Mouse (Mus musculus): ENCODE measurements around the gene Ywhag. TPM values are rescaled to one million over a fixed set of nuclear protein-coding genes. Genes with fewer than 3 reads are reported as not detected.

Ywhag gene
- polyA plus RNA-seq, 1 experiment = 493 TPM

- TF ChIP-seq CTCF (IDR thresholded peaks at IDR 0.05; ENCODE audit: borderline replicate concordance, insufficient read depth, low read depth, low read length) (no peak), POLR2A (IDR thresholded peaks at IDR 0.05; ENCODE audit: borderline replicate concordance, insufficient read depth, low read length) (no peak)
- WGBS = 58% methylated on average over 6 of the region's 6 CpGs
- H3K4me3 ChIP-seq (replicated peaks; ENCODE audit: insufficient read depth, low read depth, low read length) = no peak overlapping the region
- no peaks in the 10 kb centered on the region for H3K27me3 ChIP-seq (ENCODE audit: control insufficient read depth, insufficient read depth, low read length)
- DNase-seq = no peak
- H3K27ac ChIP-seq (ENCODE audit: insufficient read depth, low read length) = no peak overlapping the region
- peaks cover 4% of the 10 kb centered on the region; the same call in 1 of the 2 replicates for H3K4me1 ChIP-seq (ENCODE audit: control insufficient read depth, insufficient read depth, low read length)
Measured at GRCm38 (mm10) chr5:135970247-135970646, 35.8 kb upstream of the Ywhag start.

- DNase-seq = peak in 1 of 2 experiments; percentile 53
- H3K27me3 ChIP-seq (ENCODE audit: control insufficient read depth, insufficient read depth, low read length) = no peaks in the 10 kb centered on the region
- H3K27ac ChIP-seq (ENCODE audit: insufficient read depth, low read length) = no peak overlapping the region
- 62% methylated on average over 1 of the region's 1 CpGs for WGBS
- TF ChIP-seq CTCF (IDR thresholded peaks at IDR 0.05; ENCODE audit: borderline replicate concordance, insufficient read depth, low read depth, low read length) (0 out of 2 replicates have a peak, but pooled peaks have one; percentile 26), POLR2A (IDR thresholded peaks at IDR 0.05; ENCODE audit: borderline replicate concordance, insufficient read depth, low read length) (no peak)
- peaks cover 4% of the 10 kb centered on the region; the same call in 1 of the 2 replicates for H3K4me1 ChIP-seq (ENCODE audit: control insufficient read depth, insufficient read depth, low read length)
- H3K4me3 ChIP-seq (replicated peaks; ENCODE audit: insufficient read depth, low read depth, low read length) = no peak overlapping the region
Measured at GRCm38 (mm10) chr5:135968781-135969180, 34.4 kb upstream of the Ywhag start.

- DNase-seq = no peak
- Histone ChIP-seq H3K27me3 (ENCODE audit: control insufficient read depth, insufficient read depth, low read length) (no peaks in the 10 kb centered on the region), H3K27ac (ENCODE audit: insufficient read depth, low read length) (no peak overlapping the region), H3K4me1 (ENCODE audit: control insufficient read depth, insufficient read depth, low read length) (peaks cover 4% of the 10 kb centered on the region; the same call in 1 of the 2 replicates), H3K4me3 (replicated peaks; ENCODE audit: insufficient read depth, low read depth, low read length) (no peak overlapping the region)
- TF ChIP-seq POLR2A (IDR thresholded peaks at IDR 0.05; ENCODE audit: borderline replicate concordance, insufficient read depth, low read length) (no peak), CTCF (IDR thresholded peaks at IDR 0.05; ENCODE audit: borderline replicate concordance, insufficient read depth, low read depth, low read length) (peak; percentile 32; the same call in 1 of the 2 replicates)
- 64% methylated on average over 9 of the region's 9 CpGs for whole genome bisulfite sequencing
Measured at GRCm38 (mm10) chr5:135966866-135967265, 32.5 kb upstream of the Ywhag start.

GRCm38 (mm10) chr5:135965501-135965930 lies 31.1 kb upstream of the Ywhag start:
- peak; percentile 47 to 50 for DNase-seq
- TF ChIP-seq CTCF (IDR thresholded peaks at IDR 0.05; ENCODE audit: borderline replicate concordance, insufficient read depth, low read depth, low read length) (peak; percentile 26; the same call in 1 of the 2 replicates), POLR2A (IDR thresholded peaks at IDR 0.05; ENCODE audit: borderline replicate concordance, insufficient read depth, low read length) (no peak)
- Histone ChIP-seq H3K4me3 (replicated peaks; ENCODE audit: insufficient read depth, low read depth, low read length) (peak overlapping the region; percentile 30), H3K27me3 (ENCODE audit: control insufficient read depth, insufficient read depth, low read length) (no peaks in the 10 kb centered on the region), H3K4me1 (ENCODE audit: control insufficient read depth, insufficient read depth, low read length) (peaks cover 4% of the 10 kb centered on the region; the same call in 1 of the 2 replicates), H3K27ac (ENCODE audit: insufficient read depth, low read length) (no peak overlapping the region)
- WGBS = 11% methylated on average over 24 of the region's 24 CpGs

GRCm38 (mm10) chr5:135963280-135963627 lies 28.8 kb upstream of the Ywhag start:
- H3K4me3 ChIP-seq (replicated peaks; ENCODE audit: insufficient read depth, low read depth, low read length) = peak overlapping the region; percentile 76
- H3K4me1 ChIP-seq (ENCODE audit: control insufficient read depth, insufficient read depth, low read length) = peaks cover 4% of the 10 kb centered on the region; the same call in 1 of the 2 replicates
- DNase-seq = no peak
- WGBS = 6% methylated on average over 6 of the region's 6 CpGs
- TF ChIP-seq POLR2A (IDR thresholded peaks at IDR 0.05; ENCODE audit: borderline replicate concordance, insufficient read depth, low read length) = no peak
- no peak for TF ChIP-seq CTCF (IDR thresholded peaks at IDR 0.05; ENCODE audit: borderline replicate concordance, insufficient read depth, low read depth, low read length)
- H3K27ac ChIP-seq (ENCODE audit: insufficient read depth, low read length) = peak overlapping the region; percentile 89
- no peaks in the 10 kb centered on the region for H3K27me3 ChIP-seq (ENCODE audit: control insufficient read depth, insufficient read depth, low read length)

GRCm38 (mm10) chr5:135962492-135963279 lies 28.3 kb upstream of the Ywhag start:
- H3K4me1 ChIP-seq (ENCODE audit: control insufficient read depth, insufficient read depth, low read length) = peaks cover 4% of the 10 kb centered on the region; the same call in 1 of the 2 replicates
- H3K27me3 ChIP-seq (ENCODE audit: control insufficient read depth, insufficient read depth, low read length) = no peaks in the 10 kb centered on the region
- under 1% methylated on average over 64 of the region's 64 CpGs for WGBS
- DNase-seq = peak; percentile 98
- peak overlapping the region; percentile 89 for H3K27ac ChIP-seq (ENCODE audit: insufficient read depth, low read length)
- peak; percentile 96 for TF ChIP-seq POLR2A (IDR thresholded peaks at IDR 0.05; ENCODE audit: borderline replicate concordance, insufficient read depth, low read length)
- TF ChIP-seq CTCF (IDR thresholded peaks at IDR 0.05; ENCODE audit: borderline replicate concordance, insufficient read depth, low read depth, low read length) = no peak
- peak overlapping the region; percentile 76 for H3K4me3 ChIP-seq (replicated peaks; ENCODE audit: insufficient read depth, low read depth, low read length)

GRCm38 (mm10) chr5:135962125-135962491 lies 27.7 kb upstream of the Ywhag start:
- no peak for DNase-seq
- H3K27ac ChIP-seq (ENCODE audit: insufficient read depth, low read length) = peak overlapping the region; percentile 83
- peak overlapping the region; percentile 76 for H3K4me3 ChIP-seq (replicated peaks; ENCODE audit: insufficient read depth, low read depth, low read length)
- under 1% methylated on average over 11 of the region's 11 CpGs for WGBS
- TF ChIP-seq CTCF (IDR thresholded peaks at IDR 0.05; ENCODE audit: borderline replicate concordance, insufficient read depth, low read depth, low read length) (no peak), POLR2A (IDR thresholded peaks at IDR 0.05; ENCODE audit: borderline replicate concordance, insufficient read depth, low read length) (no peak)
- H3K4me1 ChIP-seq (ENCODE audit: control insufficient read depth, insufficient read depth, low read length) = peaks cover 4% of the 10 kb centered on the region; the same call in 1 of the 2 replicates
- H3K27me3 ChIP-seq (ENCODE audit: control insufficient read depth, insufficient read depth, low read length) = no peaks in the 10 kb centered on the region
